Comparison of ENCODE assay signal across 25 mouse cellular contexts in genomic region chr6:28947254-28947653, GRCm38 (mm10).
"Had no signal": no experiment of that assay in that cellular context is flagged by ENCODE, and none has a peak within 500 bp of the region (broad histone marks: within the 10 kb centered on the region; RNA-seq: fewer than 3 reads in every experiment).

No protein-coding gene starts in this region.

- ATAC-seq: inflammation-experienced regulatory T-cells, adult 6 months; intestine, embryonic 15.5 days; intestine, postnatal 0 days had no signal

- H3K36me3 ChIP-seq: heart, embryonic 10.5 days; heart, embryonic 12.5 days; hindbrain, embryonic 10.5 days; hindbrain, embryonic 12.5 days; hindbrain, embryonic 15.5 days; intestine, embryonic 15.5 days; limb, embryonic 10.5 days; limb, embryonic 12.5 days had no signal

- H3K9ac ChIP-seq: heart, embryonic 12.5 days; hindbrain, embryonic 12.5 days; hindbrain, embryonic 15.5 days; intestine, embryonic 15.5 days; limb, embryonic 12.5 days had no signal

- H3K4me3 ChIP-seq: gastrocnemius, adult 2 months; heart, embryonic 10.5 days; heart, embryonic 12.5 days; hindbrain, embryonic 10.5 days; hindbrain, embryonic 12.5 days; hindbrain, embryonic 15.5 days; intestine, embryonic 15.5 days; layer of hippocampus, adult 2 months; left cerebral cortex, adult 2 months; limb, embryonic 10.5 days; limb, embryonic 12.5 days had no signal

- H3K27me3 ChIP-seq: hindbrain, embryonic 12.5 days; hindbrain, embryonic 15.5 days; intestine, embryonic 15.5 days; limb, embryonic 12.5 days had no signal

- H3K4me1 ChIP-seq: heart, embryonic 10.5 days; heart, embryonic 12.5 days; hindbrain, embryonic 12.5 days; hindbrain, embryonic 15.5 days; intestine, embryonic 15.5 days; limb, embryonic 10.5 days; limb, embryonic 12.5 days had no signal

- H3K4me2 ChIP-seq: heart, embryonic 12.5 days; hindbrain, embryonic 12.5 days; hindbrain, embryonic 15.5 days; intestine, embryonic 15.5 days; limb, embryonic 12.5 days; liver, embryonic 11.5 days had no signal

- H3K9me3 ChIP-seq: heart, embryonic 10.5 days; heart, embryonic 12.5 days; hindbrain, embryonic 10.5 days; hindbrain, embryonic 12.5 days; hindbrain, embryonic 15.5 days; intestine, embryonic 15.5 days; limb, embryonic 10.5 days; limb, embryonic 12.5 days had no signal

- H3K27ac ChIP-seq: gastrocnemius, adult 2 months; heart, embryonic 10.5 days; hindbrain, embryonic 10.5 days; hindbrain, embryonic 12.5 days; hindbrain, embryonic 15.5 days; intestine, embryonic 15.5 days; layer of hippocampus, adult 2 months; left cerebral cortex, adult 2 months; limb, embryonic 10.5 days; limb, embryonic 12.5 days had no signal

- DNase-seq: gastrocnemius, adult 2 months; gastrocnemius, postnatal 10 days; gastrocnemius, postnatal 25 days; heart, adult 18-20 months; heart, postnatal 10 days; heart, postnatal 4 days; kidney, adult 18-20 months; kidney, adult 8-10 months; kidney, postnatal 10 days; kidney, postnatal 25 days; kidney, postnatal 4 days; liver had no signal
